Mouse (Mus musculus) limb, embryonic 12.5 days (tissue): ENCODE data around the gene Tti1. TPM values are rescaled to one million over a fixed set of nuclear protein-coding genes. Genes with fewer than 3 reads are reported as not detected.

Experiments
- ATAC-seq: fragments of 200-750 bp; cut with Nextera tagmentation; 2 replicates; pipeline ENCODE4 v1.8.0; 2017; ENCODE audit warnings: low read depth, moderate TSS enrichment; ENCODE audit not compliant: insufficient number of reproducible peaks, insufficient read depth, low FRiP score, low TSS enrichment
- H3K27ac ChIP-seq: fragments of 300-500 bp; sonication (generic); 2 replicates; pipeline ENCODE4 v1.5.1; 2016; ENCODE audit warnings: mild to moderate bottlenecking, moderate library complexity
- H3K27me3 ChIP-seq: fragments of 300-500 bp; sonication (generic); 2 replicates; pipeline ENCODE4 v1.6.1; 2016; ENCODE audit warnings: mild to moderate bottlenecking, moderate library complexity
- H3K36me3 ChIP-seq: fragments of 300-500 bp; sonication (generic); 2 replicates; pipeline ENCODE4 v1.6.1; 2016; ENCODE audit warnings: mild to moderate bottlenecking, moderate library complexity
- H3K4me1 ChIP-seq: fragments of 300-500 bp; sonication (generic); replicated peaks from 2 replicates; pipeline ENCODE4 v1.6.1; 2016
- H3K4me2 ChIP-seq: fragments of 300-500 bp; sonication (generic); 2 replicates; pipeline ENCODE4 v1.6.1; 2016; ENCODE audit warnings: mild to moderate bottlenecking, moderate library complexity
- H3K4me3 ChIP-seq: fragments of 300-500 bp; sonication (generic); replicated peaks from 2 replicates; pipeline ENCODE4 v1.5.1; 2016; ENCODE audit warnings: mild to moderate bottlenecking
- H3K9ac ChIP-seq: fragments of 300-500 bp; sonication (generic); replicated peaks from 2 replicates; pipeline ENCODE4 v1.6.1; 2016; ENCODE audit warnings: mild to moderate bottlenecking, moderate library complexity
- H3K9me3 ChIP-seq: fragments of 300-500 bp; sonication (generic); 2 replicates; pipeline ENCODE4 v1.6.1; 2016; ENCODE audit warnings: mild to moderate bottlenecking, moderate library complexity
- WGBS: fragments of 180-500 bp; shearing (Covaris S2); methylation state at CpG from one replicate; pipeline ENCODE4 v1.1.7; 2016; 5-methylcytosine and 5-hydroxymethylcytosine counted together
- polyA plus RNA-seq: library from polyadenylated mRNA; unstranded; fragments of >200 nt; fragmentation: Nextera tagmentation; extraction: Ambion mirVana; gene quantifications from 2 replicates; pipeline ENCODE4 v1.2.1, GENCODE M21; 2016

Gene Tti1
- polyA plus RNA-seq, 1 experiment from 2014 or later = 28.1 TPM

- 67% methylated on average over 1 of the region's 1 CpGs for WGBS
- H3K27me3 ChIP-seq = no peaks in the 10 kb centered on the region
These were observed 11.4 kb upstream of the Tti1 start for GRCm38 (mm10) chr2:158039662-158040061.

DNA sequence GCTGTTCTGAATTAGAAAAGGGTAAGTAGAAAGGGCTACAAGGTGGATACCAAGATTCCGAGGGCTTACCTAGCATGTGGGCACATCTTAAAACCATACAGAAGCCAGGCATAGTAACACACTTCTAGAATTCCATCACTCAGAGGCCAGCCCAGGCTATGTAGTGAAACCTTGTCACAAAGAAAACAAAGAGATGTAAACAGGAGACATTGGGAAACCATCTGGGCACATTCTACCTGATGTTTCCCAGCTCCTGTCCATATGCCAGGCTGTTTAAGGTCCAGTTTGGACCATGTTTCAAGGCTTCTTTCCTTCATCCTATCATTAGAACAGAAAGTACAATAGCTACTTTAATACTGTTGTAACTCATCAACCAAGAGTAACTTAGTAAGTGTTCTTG is 9.3 kb upstream of the Tti1 start:
- Histone ChIP-seq H3K27me3 (no peaks in the 10 kb centered on the region), H3K9ac (no peak overlapping the region), H3K9me3 (no peaks in the 10 kb centered on the region), H3K4me3 (no peak overlapping the region), H3K27ac (no peak overlapping the region), H3K4me2 (no peak overlapping the region), H3K4me1 (no peaks in the 10 kb centered on the region), H3K36me3 (peaks cover 51% of the 10 kb centered on the region)
- WGBS = 90% methylated on average over 1 of the region's 1 CpGs
- ATAC-seq = no peak

More at GRCm38 (mm10) chr2:158039662-158040061, 11.4 kb upstream of the Tti1 start:
- Histone ChIP-seq H3K4me3 (no peak overlapping the region), H3K9me3 (no peaks in the 10 kb centered on the region), H3K36me3 (peaks cover 70% of the 10 kb centered on the region), H3K4me2 (no peak overlapping the region), H3K4me1 (no peaks in the 10 kb centered on the region), H3K9ac (no peak overlapping the region), H3K27ac (no peak overlapping the region)
- no peak for ATAC-seq

- WGBS = 90% methylated on average over 7 of the region's 7 CpGs
- Histone ChIP-seq H3K27me3 (no peaks in the 10 kb centered on the region), H3K4me2 (no peak overlapping the region), H3K4me3 (no peak overlapping the region), H3K9ac (no peak overlapping the region), H3K27ac (no peak overlapping the region), H3K9me3 (no peaks in the 10 kb centered on the region), H3K36me3 (peaks cover 51% of the 10 kb centered on the region), H3K4me1 (no peaks in the 10 kb centered on the region)
- no peak for ATAC-seq
These were observed 8.7 kb upstream of the Tti1 start for GRCm38 (mm10) chr2:158036953-158037352.

DNA sequence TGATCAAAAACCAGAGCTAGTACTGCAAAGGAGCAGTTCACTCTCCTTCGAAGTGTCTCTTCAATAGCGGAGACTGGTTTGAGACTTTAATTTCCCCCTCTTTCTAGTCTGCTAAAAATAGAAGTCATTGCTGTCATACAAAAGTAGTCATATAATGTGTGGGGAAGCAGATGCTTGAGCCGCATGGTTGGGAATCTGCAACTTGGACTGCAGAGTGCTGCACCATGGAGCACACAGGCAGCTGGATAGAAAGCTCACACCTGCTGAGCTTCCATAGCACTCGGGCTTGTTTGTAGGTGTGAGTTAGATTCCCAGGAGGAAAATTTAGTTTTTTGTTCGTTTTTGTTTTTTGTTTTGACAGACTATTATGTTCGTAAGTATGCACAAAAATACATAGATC is 8.2 kb upstream of the Tti1 start:
- Histone ChIP-seq H3K4me3 (no peak overlapping the region), H3K9me3 (no peaks in the 10 kb centered on the region), H3K36me3 (peaks cover 46% of the 10 kb centered on the region), H3K9ac (no peak overlapping the region), H3K27me3 (no peaks in the 10 kb centered on the region), H3K27ac (no peak overlapping the region), H3K4me2 (no peak overlapping the region), H3K4me1 (peaks cover 3% of the 10 kb centered on the region; the same call in 1 of the 2 replicates)
- 88% methylated on average over 6 of the region's 6 CpGs for WGBS
- no peak for ATAC-seq

DNA sequence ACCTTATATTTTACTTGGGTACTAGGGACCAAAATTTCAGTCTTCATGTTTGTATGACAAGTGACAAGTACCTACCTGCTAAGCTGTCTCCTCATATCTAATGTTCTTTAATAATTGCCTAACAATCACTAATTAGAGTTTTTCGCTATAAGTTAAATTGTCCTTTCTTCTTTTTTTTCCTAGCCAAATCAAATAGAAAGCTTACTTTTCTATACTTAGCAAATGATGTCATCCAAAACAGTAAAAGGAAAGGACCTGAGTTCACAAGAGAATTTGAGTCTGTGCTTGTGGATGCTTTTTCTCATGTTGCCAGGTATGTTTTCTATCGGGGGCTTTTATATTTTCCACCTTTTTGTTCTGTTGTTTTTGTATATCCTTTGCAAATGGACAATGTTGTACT is 7.6 kb upstream of the Tti1 start:
- Histone ChIP-seq H3K27me3 (no peaks in the 10 kb centered on the region), H3K9ac (no peak overlapping the region), H3K36me3 (peaks cover 43% of the 10 kb centered on the region), H3K4me3 (no peak overlapping the region), H3K4me1 (peaks cover 9% of the 10 kb centered on the region), H3K9me3 (no peaks in the 10 kb centered on the region), H3K27ac (no peak overlapping the region), H3K4me2 (no peak overlapping the region)
- WGBS = 89% methylated on average over 2 of the region's 2 CpGs
- ATAC-seq = no peak

- H3K9me3 ChIP-seq = no peaks in the 10 kb centered on the region
- peak overlapping the region; percentile 68 for H3K4me2 ChIP-seq
- peak overlapping the region; percentile 28 for H3K9ac ChIP-seq
- H3K4me1 ChIP-seq = peaks cover 31% of the 10 kb centered on the region
- peak overlapping the region; percentile 99 for H3K4me3 ChIP-seq
- H3K27me3 ChIP-seq = no peaks in the 10 kb centered on the region
- 86% methylated on average over 7 of the region's 7 CpGs for WGBS
- no peak overlapping the region for H3K27ac ChIP-seq
- no peak for ATAC-seq
- peaks cover 10% of the 10 kb centered on the region; the same call in 1 of the 2 replicates for H3K36me3 ChIP-seq
These were observed 1.8 kb upstream of the Tti1 start for GRCm38 (mm10) chr2:158030007-158030406.

- WGBS = 2% methylated on average over 16 of the region's 16 CpGs
- Histone ChIP-seq H3K27ac (peak overlapping the region; percentile 96), H3K27me3 (no peaks in the 10 kb centered on the region), H3K36me3 (peaks cover 10% of the 10 kb centered on the region; the same call in 1 of the 2 replicates), H3K9ac (peak overlapping the region; percentile 94), H3K4me1 (peaks cover 31% of the 10 kb centered on the region), H3K4me3 (peak overlapping the region; percentile 99), H3K9me3 (no peaks in the 10 kb centered on the region), H3K4me2 (peak overlapping the region; percentile 68)
- ATAC-seq = no peak
These were observed 329 bp downstream of the Tti1 start for GRCm38 (mm10) chr2:158027855-158028353.

DNA sequence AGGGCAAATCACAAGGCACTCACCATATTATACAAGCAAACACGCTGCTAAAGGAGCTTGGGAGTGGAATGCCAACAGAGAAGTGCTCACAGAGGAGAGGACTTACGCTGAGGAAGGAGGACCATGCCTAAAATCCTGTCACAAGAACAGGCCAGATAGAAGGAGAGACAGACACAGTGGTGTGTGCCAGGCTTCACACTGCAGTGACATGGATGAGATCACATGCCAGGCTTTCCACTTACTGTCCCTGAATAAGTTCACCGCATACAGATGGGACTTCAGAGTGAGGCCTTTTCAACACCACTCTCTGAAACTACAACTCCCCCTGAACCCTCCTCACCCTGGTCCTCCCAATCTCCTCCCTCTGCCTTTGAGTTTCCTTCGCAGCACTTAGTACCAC is 10.9 kb downstream of the Tti1 start:
- no peaks in the 10 kb centered on the region for H3K27me3 ChIP-seq
- no peak overlapping the region for H3K4me2 ChIP-seq
- H3K4me1 ChIP-seq = no peaks in the 10 kb centered on the region
- no peak overlapping the region for H3K4me3 ChIP-seq
- no peaks in the 10 kb centered on the region for H3K9me3 ChIP-seq
- 93% methylated on average over 4 of the region's 4 CpGs for WGBS
- no peaks in the 10 kb centered on the region for H3K36me3 ChIP-seq
- H3K9ac ChIP-seq = no peak overlapping the region
- H3K27ac ChIP-seq = no peak overlapping the region
- ATAC-seq = no peak

- Histone ChIP-seq H3K4me3 (no peak overlapping the region), H3K9ac (no peak overlapping the region), H3K4me1 (no peaks in the 10 kb centered on the region), H3K36me3 (peaks cover 18% of the 10 kb centered on the region), H3K27me3 (no peaks in the 10 kb centered on the region), H3K27ac (no peak overlapping the region), H3K9me3 (no peaks in the 10 kb centered on the region), H3K4me2 (no peak overlapping the region)
- ATAC-seq = no peak
- WGBS = 91% methylated on average over 3 of the region's 3 CpGs
These were observed 15.6 kb downstream of the Tti1 start for GRCm38 (mm10) chr2:158012608-158013007.

DNA sequence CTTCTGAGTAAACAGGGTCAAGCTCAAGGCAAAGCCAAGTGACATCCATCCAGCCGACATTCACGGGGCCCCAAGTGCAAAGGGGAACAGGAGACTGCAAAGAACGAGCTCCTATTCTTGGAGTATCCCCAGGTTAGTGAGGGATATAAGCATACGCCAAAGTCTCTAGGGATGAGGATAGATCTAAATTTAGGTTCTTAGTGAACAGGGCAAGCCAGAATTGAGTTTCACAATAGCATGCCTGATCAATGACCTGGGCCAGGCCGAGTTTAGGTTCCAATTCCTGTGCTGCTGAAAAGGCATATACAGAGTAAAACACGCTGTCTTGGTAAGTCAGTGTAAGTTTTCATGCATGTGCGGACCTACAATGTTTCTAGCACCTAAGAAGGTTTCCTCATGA is 18.9 kb downstream of the Tti1 start:
- no peak for ATAC-seq
- Histone ChIP-seq H3K4me1 (no peaks in the 10 kb centered on the region), H3K4me3 (no peak overlapping the region), H3K36me3 (peaks cover 41% of the 10 kb centered on the region), H3K27ac (no peak overlapping the region), H3K9ac (no peak overlapping the region), H3K4me2 (no peak overlapping the region), H3K9me3 (no peaks in the 10 kb centered on the region), H3K27me3 (no peaks in the 10 kb centered on the region)
- WGBS = 89% methylated on average over 7 of the region's 7 CpGs

GRCm38 (mm10) chr2:158005641-158006040 is 22.6 kb downstream of the Tti1 start:
- H3K27me3 ChIP-seq = no peaks in the 10 kb centered on the region
- H3K9ac ChIP-seq = no peak overlapping the region
- no peak overlapping the region for H3K4me2 ChIP-seq
- no peak overlapping the region for H3K27ac ChIP-seq
- ATAC-seq = no peak
- H3K36me3 ChIP-seq = peaks cover 47% of the 10 kb centered on the region
- no peak overlapping the region for H3K4me3 ChIP-seq
- WGBS = 94% methylated on average over 4 of the region's 4 CpGs
- H3K9me3 ChIP-seq = no peaks in the 10 kb centered on the region
- H3K4me1 ChIP-seq = no peaks in the 10 kb centered on the region

DNA sequence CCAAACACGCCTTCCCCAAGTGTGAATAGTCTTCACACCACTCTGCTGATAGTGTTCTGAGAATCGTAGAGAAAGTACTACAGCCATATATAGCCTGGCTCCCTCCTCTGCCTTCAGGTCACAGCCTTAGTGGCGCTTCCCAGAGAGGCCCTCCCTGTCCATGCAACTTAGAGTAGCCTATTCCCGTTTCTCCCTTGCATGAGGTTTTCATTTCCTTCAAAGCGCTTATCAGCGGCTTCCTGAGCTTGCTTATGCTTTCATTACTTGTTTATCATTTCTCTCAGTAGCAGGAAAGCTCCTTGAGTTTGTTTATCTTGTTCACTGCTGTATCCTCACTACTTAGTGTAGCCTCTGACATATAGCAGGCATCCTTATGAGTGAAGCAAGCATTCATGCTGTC is 23.6 kb downstream of the Tti1 start:
- H3K9ac ChIP-seq = no peak overlapping the region
- peaks cover 58% of the 10 kb centered on the region for H3K36me3 ChIP-seq
- 77% methylated on average over 6 of the region's 6 CpGs for WGBS
- H3K27me3 ChIP-seq = no peaks in the 10 kb centered on the region
- ATAC-seq = no peak
- no peak overlapping the region for H3K27ac ChIP-seq
- no peaks in the 10 kb centered on the region for H3K9me3 ChIP-seq
- no peak overlapping the region for H3K4me3 ChIP-seq
- no peaks in the 10 kb centered on the region for H3K4me1 ChIP-seq
- H3K4me2 ChIP-seq = no peak overlapping the region
